Mouse (Mus musculus): ENCODE results near the gene Emid1.

- TF ChIP-seq GATA1 (IDR thresholded peaks at IDR 0.05; ENCODE audit: low read length) (no peak), TAL1 (IDR thresholded peaks at IDR 0.05; ENCODE audit: low read length) (no peak)
Measured at GRCm38 (mm10) chr11:5154961-5155805, 3.1 kb upstream of the Emid1 start.
